Mouse (Mus musculus) layer of hippocampus, adult 2 months (tissue): Measurements from ENCODE around the gene Ints1. TPM values are rescaled to one million over a fixed set of nuclear protein-coding genes. Genes with fewer than 3 reads are reported as not detected.
"Not testable (repeated sequence)": the region's sequence is repeated elsewhere in the genome, so short reads cannot be mapped to it uniquely, and the experiment has no call there.

ENCODE experiments used
- DNase-seq, 2 experiments: peaks; one replicate each; pipeline ENCODE4 v3.0.0; 2022; ENCODE audit warnings: low spot score in 2 of 2
- H3K27ac ChIP-seq: fragments of 200-600 bp; 2 replicates; pipeline ENCODE4 v1.8.1; 2022
- H3K4me3 ChIP-seq: fragments of 200-600 bp; 2 replicates; pipeline ENCODE4 v1.8.1; 2022; ENCODE audit warnings: mild to moderate bottlenecking
- CTCF ChIP-seq: fragments of 200-600 bp; conservative IDR thresholded peaks from 2 replicates; pipeline ENCODE4 v1.8.1; 2022; ENCODE audit warnings: antibody characterized with exemption, mild to moderate bottlenecking, moderate library complexity
- total RNA-seq, 2 experiments: library from RNA; stranded (reverse); gene quantifications; 2 replicates each; pipeline ENCODE4 v1.2.3; 2021

The Ints1 gene
- total RNA-seq, 2 experiments from 2014 or later, result 94.7 to 103 TPM

DNA sequence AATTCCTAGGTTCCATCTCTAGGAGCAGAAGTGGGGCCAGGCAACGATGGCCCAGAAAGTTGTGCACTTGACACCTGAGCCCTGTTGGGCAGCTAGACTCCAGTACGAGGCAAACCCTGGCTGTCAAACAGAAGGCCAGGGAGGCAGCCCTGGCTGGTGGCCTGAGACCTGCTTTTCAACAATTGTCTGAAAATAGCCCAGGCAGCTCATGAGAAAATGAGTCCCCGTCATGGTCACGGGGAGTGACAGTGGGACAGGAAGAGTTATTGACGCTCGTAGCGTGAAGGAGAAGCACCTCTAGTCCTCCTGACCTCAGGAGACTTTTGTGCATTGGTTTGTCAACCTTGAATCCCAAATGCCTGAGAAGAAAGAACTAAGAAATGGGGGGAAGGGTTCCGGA lies 5.9 kb upstream of the Ints1 start:
- TF ChIP-seq CTCF, result no peak
- H3K4me3 ChIP-seq, result no peak overlapping the region
- no peak for DNase-seq
- no peak overlapping the region for H3K27ac ChIP-seq

DNA sequence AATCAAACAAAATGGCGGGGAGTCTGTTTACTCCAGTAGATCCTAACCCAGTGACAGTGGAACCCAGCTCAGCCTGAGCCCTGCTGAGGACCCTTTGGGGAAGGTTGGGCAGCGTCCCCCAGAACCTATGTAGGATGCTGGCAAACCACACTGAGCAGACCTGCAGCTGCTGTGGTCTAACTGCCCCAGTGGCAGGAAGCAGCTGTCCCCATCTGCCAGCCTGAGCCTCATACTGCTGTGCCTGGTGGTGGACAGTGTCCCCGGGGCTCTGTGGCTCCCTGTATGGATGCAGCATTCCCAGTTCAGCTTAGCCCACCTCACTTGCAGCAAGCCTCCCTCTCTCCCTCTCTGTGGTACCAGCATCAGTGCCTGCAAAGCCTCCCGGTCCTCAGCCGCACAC lies 1.5 kb upstream of the Ints1 start:
- Histone ChIP-seq H3K27ac (no peak overlapping the region), H3K4me3 (no peak overlapping the region)
- DNase-seq, result no peak
- no peak for TF ChIP-seq CTCF

DNA sequence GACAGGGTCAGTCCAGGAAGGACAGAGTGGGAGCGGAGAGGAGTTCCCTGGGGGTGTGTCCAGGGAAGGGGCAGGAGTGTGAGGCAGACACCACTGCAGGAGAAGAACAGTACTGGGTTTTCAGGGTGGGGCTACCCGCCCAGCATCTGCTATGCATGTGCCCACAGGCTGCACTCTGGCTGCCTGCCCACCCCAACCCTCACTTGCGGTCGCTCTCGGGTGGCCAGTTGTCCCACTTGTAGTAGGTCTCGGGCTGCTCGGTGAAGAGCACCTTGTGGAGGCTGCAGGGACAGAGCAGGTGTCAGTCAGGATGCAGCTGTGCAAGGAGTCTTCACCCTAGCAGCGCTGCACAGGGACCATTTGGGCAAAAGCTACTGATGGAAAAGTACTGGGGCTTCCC lies 7.3 kb downstream of the Ints1 start:
- Histone ChIP-seq H3K27ac (no peak overlapping the region), H3K4me3 (no peak overlapping the region)
- no peak for DNase-seq
- TF ChIP-seq CTCF, result no peak

DNA sequence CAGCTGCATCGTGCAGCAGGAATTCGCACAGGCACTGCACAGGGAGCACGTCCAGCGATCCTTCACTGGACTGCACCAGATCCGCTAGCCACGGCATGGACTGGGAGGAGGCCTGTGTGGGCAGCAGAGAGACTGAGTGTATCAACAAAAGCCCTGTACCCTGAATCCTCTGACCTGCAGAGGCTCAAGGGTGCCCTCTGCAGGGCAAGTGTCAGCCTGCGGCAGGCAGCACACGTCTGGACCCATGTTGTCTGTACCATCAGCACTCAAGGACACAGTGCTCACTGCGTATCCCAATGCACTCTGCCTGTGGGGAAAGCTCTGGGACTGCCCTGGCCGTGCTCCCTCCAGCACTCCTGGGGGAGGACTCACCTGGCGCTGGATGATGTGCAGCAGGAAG lies 11.2 kb downstream of the Ints1 start:
- TF ChIP-seq CTCF, result peak; percentile 74
- Histone ChIP-seq H3K27ac (no peak overlapping the region), H3K4me3 (no peak overlapping the region)
- no peak for DNase-seq

DNA sequence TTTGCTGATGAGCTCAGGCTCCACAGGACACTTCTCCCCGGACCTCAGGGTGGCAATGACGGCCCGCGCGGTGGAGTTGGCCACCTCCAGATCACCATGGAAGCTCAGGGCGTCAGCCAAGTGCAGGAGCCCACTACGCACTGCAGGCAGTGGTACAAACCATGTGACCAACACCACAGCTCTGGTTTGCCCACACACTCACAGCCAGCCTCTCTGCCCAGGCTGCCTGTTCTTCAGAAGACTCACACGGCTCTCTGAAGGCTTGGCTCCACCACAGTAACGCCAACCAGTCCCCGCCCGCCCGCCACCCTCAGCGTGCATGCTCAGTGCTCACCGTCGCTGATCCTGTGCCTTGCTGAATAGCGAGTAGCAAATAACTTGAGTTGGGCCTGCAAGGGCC lies 17.4 kb downstream of the Ints1 start:
- H3K27ac ChIP-seq, result peak overlapping the region; percentile 64; the same call in 1 of the 2 replicates
- TF ChIP-seq CTCF, result no peak
- H3K4me3 ChIP-seq, result no peak overlapping the region
- peak; percentile 55 to 58 for DNase-seq

DNA sequence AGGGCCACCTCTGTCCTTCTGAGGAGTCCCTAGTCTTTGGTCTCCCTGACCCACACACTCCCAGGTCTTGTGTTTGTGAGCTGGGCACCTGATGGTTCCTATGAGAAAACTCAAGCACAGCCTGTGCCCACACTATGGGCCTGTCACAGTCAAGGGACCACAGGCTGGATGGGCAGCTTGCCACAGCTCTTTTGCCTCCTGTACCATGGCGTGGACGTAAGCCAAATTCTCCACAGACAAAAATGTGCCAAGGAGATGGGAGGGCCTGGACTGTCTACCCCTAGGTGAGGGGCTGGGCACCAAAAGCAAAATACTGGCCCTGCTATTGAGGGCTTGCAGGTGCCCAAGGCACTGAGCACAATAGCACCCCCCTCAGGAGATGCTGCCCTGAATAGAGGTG lies 18.9 kb downstream of the Ints1 start:
- H3K4me3 ChIP-seq, result no peak overlapping the region
- no peak for TF ChIP-seq CTCF
- no peak for DNase-seq
- H3K27ac ChIP-seq, result no peak overlapping the region

DNA sequence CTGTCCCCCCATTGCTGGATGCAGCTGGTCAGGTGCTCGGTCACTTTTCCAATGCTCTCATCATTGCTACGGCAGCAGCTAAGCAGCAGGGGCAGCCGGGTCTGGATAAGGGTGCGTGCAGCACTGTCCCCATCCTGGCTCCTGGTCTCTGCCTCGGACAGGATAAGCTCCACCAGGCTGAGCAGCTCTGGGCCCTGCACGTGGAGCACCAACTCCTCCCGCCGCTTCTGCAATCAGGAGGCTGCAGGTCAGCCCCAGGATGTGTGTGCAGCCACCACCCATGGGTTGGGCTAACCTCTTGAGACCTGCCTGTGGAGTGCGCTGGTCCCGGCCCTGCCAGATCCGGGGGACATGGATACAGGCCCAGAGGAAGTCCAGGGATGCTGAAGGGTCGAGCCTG lies 19.3 kb downstream of the Ints1 start:
- no peak for TF ChIP-seq CTCF
- no peak overlapping the region for H3K4me3 ChIP-seq
- no peak for DNase-seq
- no peak overlapping the region for H3K27ac ChIP-seq

DNA sequence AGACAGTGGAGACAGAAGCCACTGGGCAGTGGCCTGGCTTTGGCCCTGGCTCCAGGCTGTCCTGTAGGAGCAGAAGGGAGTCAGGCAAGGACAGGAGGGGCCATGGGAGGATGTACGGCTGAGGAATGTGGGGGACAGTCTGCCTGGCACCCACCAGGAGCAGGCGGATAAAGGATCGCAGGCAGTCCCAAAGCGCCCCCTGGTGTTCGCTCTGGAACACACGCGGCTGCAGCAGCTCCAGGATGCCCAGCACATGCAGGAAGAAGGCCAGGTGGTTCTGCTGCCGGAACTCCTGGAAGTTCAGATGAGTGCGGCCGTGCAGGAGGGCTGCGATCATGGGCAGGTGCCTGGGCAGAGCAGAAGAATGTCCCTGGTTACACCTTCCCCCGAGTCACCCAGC lies 20.7 kb downstream of the Ints1 start:
- DNase-seq, result peak; percentile 52 to 67
- Histone ChIP-seq H3K4me3 (no peak overlapping the region), H3K27ac (no peak overlapping the region)
- TF ChIP-seq CTCF, result peak; percentile 91

DNA sequence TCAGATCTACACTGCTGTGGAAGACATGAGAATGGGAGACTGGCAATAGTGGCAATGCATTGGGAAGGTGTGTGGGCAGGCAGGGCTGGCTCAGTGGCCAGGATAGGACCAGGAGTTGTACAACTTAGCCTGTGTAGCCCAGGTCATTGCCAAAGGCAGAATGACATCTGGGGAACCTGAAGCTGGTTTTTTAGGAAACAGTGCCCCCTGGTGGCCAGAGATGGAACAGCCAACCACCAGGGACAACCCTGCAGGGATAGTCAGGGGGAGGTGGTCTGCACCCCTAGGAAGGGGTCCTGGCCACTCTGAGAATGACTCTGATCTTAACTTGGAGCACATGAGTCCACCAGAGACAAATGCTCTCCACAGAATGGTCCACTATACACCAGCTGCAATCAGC lies 24.9 kb downstream of the Ints1 start:
- H3K27ac ChIP-seq, result no peak overlapping the region
- peak; percentile 98 for TF ChIP-seq CTCF
- DNase-seq, result peak; percentile 39 to 78
- no peak overlapping the region for H3K4me3 ChIP-seq

DNA sequence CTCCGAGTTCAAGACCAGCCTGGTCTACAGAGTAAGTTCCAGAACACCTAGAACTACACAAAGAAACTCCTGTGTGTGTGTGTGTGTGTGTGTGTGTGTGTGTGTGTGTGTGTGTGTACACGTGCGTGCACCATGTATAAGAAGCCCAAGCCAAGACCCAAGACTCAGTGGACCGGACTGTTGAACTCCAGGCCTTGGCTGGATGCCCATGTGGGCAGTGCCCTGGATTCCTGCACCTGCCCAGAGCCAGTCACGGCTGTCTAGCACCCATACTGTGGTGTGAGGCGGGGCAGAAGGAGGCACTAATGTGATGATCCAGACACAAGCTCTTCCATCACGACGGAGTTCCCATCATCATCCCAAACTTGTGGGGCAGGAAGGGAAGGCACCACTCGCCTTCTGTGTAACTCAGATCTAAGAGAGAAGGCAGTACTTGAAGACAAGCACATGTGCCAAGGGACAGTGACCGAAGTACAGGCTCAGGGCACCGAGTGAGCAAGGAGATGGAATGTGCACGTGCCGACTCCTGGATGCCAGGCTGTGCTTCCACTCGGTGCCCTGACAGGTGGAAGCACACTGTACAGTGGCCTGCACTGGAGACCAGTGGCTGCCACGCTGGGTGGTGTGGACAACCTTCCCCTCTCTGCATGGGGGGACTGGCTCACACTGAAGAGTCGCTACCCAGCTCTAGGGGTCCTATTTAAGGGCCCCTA lies 25.9 kb downstream of the Ints1 start:
- TF ChIP-seq CTCF, result no peak
- DNase-seq, result no peak
- no peak overlapping the region for H3K27ac ChIP-seq
- no peak overlapping the region for H3K4me3 ChIP-seq

DNA sequence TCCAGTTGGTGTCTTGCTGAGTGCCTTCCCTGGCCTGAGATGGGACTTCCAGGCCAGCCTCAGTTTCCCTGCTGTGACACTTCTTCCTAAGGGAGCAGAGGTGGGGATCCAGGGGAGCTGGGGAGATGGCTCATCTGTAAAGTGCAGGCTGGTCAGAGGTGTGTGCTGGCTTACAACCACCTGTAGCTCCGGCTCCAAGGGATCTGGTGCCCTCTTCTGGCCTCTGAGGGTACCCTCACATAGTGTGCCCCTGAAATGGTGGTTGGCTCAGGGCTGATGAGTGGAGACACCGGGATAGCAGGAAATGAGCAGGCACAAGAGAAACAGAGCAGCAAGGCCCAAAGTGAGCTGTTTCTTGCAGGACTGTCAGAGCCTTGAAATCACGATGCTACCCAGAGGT lies 29.7 kb downstream of the Ints1 start:
- Histone ChIP-seq H3K4me3 (no peak overlapping the region), H3K27ac (no peak overlapping the region)
- peak; percentile 80 for TF ChIP-seq CTCF
- peak in 1 of 2 experiments; percentile 54 for DNase-seq

DNA sequence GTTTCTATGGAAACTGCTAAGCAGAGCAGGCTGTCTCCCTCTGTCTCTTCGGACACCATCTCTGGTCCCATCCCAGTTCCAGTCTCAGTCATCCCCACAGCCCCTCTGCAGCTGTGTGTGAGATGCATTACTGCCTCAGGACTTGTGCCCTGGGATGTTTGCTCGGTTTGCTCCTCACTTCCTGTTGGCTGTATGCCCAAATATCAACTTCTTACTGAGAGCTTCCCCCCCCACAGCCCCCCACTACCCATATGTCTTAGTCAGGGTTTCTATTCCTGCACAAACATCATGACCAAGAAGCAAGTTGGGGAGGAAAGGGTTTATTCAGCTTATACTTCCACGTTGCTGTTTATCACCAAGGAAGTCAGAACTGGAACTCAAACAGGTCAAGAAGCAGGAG lies 32.8 kb downstream of the Ints1 start:
- not testable (repeated sequence) for H3K27ac ChIP-seq, DNase-seq

DNA sequence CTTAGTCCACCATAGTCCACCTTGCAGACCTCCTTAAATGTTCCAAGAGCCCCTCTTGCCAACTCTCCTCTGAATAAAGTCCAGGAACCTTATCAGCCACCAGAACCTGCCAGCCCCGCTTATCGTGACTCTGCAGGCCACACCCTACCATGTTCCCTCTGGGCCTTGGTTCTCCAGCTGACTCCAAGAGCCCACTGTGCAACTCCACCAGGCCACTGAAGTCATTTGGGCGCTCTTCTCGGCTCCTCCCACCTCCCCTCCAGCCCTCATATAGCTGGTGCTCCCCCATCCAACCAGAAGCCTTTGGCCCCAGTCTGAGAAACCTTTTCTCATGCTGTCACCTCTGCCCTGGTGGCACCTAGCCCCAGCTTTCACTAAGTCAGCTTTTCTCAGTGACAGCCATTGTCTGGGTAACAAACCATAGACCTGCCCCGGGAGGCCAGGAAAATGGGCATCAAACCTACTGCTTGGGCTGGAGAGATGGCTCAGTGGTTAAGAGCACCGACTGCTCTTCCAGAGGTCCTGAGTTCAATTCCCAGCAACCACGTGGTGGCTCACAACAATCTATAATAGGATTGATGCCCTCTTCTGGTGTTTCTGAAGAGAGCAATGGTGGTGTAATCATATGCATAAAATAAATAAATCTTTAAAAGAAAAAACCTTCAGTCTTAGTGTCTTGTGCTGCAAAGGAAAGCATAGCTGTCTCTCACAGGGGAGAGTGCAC lies 36.7 kb downstream of the Ints1 start:
- DNase-seq, result no peak
- no peak overlapping the region for H3K27ac ChIP-seq
- H3K4me3 ChIP-seq, result no peak overlapping the region
- no peak for TF ChIP-seq CTCF

More for the DNA sequence above, 32.8 kb downstream of the Ints1 start:
- not testable (repeated sequence) for H3K4me3 ChIP-seq
